Mouse (Mus musculus) spleen, postnatal 14 days (tissue): Measurements from ENCODE around the gene AA467197.

Source experiments
- DNase-seq, 2 experiments: peaks; one replicate each; pipeline ENCODE4 v3.0.0; 2021 to 2022; ENCODE audit warnings: low spot score in 2 of 2

Gene AA467197

DNA sequence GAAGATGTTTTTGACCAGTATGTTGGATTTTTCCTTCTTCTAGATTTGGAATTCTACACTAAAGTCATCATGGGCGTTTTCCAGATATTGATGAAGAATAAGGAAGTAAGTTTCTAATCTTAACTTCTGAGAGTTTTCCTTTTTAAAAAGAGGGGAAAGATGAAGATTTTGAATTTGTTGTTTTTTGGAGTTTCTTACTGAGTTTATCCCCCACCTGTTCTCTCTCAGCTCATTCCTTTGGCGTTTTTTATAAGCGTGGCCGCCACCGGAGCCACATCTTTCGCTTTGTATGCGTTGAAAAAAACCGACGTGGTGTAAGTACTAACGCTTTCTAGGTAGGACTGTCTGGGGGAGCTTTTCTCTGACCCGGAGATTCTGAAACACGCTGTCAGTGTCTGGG is 1.2 kb downstream of the AA467197 start:
- DNase-seq, result no peak

GRCm38 (mm10) chr2:122638673-122639072 is 1.9 kb downstream of the AA467197 start:
- DNase-seq, result no peak

- DNase-seq, result peak; percentile 39 to 50
These were observed 15.6 kb downstream of the AA467197 start for GRCm38 (mm10) chr2:122652096-122653084.

DNA sequence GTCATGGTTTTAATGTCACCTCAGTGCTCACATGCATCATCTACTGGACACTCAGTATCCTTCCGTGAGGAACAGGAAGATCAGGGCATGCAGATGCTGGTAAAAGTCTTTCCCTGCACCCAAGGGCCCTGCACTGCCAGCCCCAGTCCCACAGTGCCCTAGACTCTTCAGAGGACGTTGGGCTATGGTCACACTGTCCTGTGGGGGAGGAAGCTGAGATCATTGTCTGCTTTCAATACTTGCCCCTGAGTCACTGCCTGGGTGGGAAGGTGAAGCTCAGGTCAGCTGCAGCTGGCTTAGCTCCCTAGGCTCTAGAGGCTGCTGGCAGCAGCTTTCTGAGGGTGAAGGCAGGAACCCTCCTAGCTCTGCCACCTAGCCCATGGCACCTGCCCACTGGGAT is 19.3 kb downstream of the AA467197 start:
- DNase-seq, result no peak

GRCm38 (mm10) chr2:122656767-122657166 is 20.0 kb downstream of the AA467197 start:
- DNase-seq, result no peak

DNA sequence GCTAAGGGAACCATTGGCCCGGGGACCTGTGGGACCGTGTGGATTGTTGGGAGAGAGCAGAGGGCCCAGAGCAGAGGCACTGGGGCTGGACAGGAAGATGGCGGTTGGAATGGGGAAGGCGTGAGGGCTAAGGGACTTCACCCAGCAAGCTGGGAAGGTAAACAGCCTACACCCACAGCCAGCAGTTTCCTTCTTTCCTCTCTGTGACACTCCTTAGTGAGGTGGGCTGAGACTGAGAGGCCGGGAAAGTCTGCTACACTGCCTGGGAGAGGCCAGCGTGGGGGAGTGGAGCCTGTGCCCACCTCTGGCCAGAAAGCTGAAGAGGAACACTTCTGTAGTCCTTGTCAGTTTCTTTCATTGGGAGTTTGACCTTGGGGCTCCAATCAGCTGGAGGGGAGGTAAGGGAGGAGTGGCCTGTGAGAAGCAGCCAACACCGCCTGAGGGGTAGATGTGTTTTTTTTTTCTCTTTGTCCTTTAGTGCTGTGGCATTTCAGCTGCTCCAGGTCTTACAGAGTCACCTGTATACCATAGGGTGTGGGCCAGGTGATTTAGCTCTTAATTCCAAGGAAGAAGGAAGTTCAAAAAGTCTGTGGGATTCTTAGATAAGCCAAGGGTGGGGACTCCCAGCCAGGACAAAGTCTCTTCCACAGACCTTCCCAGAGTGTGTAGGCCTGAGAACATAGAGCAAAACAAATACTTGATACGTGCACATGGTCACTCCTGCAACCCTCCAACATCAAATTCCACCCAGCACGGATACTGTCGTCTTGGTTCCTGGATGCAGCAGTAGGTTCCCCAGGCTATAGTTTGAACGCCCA is 21.1 kb downstream of the AA467197 start:
- DNase-seq, result no peak

DNA sequence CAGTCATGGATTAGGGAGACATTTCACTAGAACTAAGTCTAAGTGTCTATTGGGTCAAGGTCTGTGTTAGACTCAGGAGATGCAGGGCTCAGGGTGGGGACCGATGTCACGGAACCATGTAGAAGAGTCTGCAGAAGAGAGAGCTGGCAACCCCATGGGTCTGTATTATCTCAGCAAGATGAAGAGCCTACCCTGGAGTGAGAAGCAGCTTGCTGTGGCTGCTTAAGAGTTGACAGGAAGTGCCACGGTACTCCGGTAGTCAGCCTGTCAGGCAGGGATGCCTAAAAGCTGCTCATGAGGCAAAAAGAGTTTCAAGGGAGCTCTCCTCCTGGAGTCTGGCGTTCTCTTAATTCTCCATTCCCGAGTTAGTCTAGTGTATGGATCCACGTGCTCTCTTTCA is 23.0 kb downstream of the AA467197 start:
- no peak for DNase-seq

- DNase-seq, result no peak
These were observed 28.6 kb downstream of the AA467197 start for GRCm38 (mm10) chr2:122665253-122665972.

DNA sequence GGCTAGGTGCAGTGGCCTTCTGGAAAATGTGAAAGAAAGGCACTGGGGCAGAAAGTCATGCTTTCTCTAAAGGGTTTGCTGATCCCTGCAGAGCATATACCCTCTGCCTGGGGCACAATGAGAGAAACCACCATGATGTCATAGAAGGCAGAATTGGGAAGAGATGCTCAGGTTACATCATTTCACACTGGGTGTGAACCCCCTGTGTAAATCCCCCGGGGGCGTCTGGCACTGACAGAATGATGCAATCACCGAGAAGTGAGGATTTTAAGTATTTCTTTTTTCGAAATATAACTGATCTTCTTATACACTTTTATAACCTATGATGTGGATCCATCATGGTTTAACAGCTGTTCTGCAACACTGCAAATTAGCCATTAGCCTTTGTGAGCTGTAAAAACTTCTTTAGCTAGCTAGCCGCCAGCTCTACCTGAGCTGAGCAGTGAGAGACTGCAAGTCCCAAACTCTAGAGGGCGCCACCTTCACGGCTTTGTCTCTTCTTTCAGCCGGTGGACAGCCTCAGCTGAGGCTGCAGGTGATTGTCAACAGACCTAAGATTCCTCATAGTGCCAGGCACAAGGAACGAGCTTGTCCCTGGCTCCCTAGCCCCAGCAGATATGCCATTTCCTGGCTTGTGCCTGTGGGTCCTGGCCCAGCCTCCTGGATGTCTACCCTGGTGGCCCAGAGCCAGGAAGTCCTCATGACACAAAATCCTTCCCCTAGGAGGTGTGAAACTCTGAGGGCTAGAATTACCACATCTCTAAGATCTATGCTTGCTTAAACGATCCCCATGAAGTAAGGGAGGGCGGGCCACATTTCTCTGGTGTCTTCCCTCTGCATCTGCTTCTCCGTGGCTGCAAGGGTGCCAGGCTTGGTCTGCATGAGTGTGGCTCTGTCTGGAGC is 29.4 kb downstream of the AA467197 start:
- peak in 1 of 2 experiments; percentile 33 for DNase-seq

DNA sequence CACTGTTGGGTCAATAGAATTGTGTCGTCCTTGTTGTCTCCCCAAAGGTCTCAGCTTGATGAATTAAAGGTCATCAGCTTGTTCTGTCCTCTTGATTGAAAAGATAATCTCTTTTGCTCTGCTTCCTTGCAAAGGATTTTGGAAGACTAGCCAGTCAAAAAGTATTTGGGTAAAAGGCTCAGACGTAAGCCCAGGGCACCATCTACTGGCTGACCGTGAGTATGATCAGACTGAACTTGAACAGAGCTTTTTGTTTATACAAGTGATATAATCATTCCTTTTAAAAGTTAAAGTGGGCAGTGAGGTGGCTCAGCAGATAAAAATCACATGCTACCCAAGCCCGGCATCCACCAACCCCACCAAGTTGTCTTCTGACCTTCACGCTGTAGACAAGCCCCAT is 31.1 kb downstream of the AA467197 start:
- peak in 1 of 2 experiments; percentile 17 for DNase-seq

DNA sequence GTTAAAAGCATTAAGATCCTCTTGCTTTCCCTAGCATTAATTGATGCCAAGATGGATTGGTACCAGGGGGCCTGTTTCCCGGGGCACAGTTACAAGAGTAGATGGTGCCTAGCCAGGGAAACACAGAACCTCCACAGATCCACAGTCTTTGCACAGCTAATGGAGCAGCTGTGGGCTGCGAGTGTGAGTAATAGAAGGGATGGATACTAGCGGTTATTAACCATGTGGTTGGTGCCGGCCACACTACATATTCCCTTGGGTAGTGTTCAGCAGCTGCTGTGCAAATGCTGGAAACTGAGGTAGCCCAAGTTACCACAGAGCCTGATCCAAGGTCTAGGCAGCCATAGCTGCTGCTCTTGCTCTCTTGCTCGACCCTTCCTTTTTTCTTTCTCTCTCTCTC is 34.9 kb downstream of the AA467197 start:
- no peak for DNase-seq

DNA sequence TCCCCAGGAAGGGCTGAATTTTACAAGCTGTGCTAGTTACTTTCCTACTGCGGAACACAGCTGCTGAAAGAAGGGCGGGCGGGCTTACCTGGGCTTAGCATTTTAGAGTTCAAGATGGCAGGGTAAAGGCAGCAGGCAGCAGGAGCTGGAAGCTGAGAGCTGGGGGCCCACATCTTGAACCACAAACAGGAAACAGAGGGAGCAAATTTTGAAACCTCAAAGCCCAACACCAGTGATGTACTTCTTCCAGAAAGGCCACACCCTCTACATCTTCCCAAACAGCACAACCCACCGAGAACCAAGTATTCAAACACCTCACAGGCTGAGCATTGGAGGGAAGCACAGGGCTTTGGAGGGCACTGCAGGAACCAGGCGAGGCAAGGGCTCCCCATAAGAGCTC is 36.1 kb downstream of the AA467197 start:
- no peak for DNase-seq

GRCm38 (mm10) chr2:122675126-122675525 is 38.3 kb downstream of the AA467197 start:
- DNase-seq, result no peak

GRCm38 (mm10) chr2:122681379-122682137 is 44.8 kb downstream of the AA467197 start:
- DNase-seq, result no peak

DNA sequence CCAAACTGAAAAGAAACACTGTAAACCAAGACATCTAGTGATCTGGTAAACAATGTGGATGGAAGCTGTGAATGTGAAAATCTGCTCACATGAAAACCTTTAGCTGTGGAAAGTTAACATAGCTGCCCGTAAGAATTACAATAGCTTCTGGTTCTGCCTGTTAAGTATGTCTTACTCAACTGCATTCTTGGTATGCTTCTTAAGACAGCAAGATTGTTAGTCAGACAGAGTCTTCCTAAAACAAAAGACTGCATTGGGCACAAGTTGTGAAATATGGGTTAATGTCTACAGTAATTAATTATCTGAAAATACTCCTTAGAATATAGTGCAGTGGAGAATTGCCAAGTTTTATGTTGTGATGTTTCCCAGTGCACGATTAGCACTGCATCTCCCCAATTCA is 45.7 kb downstream of the AA467197 start:
- no peak for DNase-seq

GRCm38 (mm10) chr2:122683641-122684040 is 46.9 kb downstream of the AA467197 start:
- no peak for DNase-seq

GRCm38 (mm10) chr2:122686665-122687064 is 49.9 kb downstream of the AA467197 start:
- no peak for DNase-seq
